Mouse (Mus musculus): ENCODE results near the gene Gm49380. TPM values are rescaled to one million over a fixed set of nuclear protein-coding genes. Genes with fewer than 3 reads are reported as not detected.
"Not testable (repeated sequence)": the region's sequence is repeated elsewhere in the genome, so short reads cannot be mapped to it uniquely, and the experiment has no call there.

Gene Gm49380
- polyA plus RNA-seq, 1 experiment from 2014 or later = 0.05 TPM

GRCm38 (mm10) chr9:44124317-44124716 lies 11.0 kb upstream of the Gm49380 start:
- ATAC-seq (replicated peaks; ENCODE audit: insufficient number of reproducible peaks, insufficient read depth, low FRiP score, low read depth) = no peak
- Histone ChIP-seq H3K27ac (no peak overlapping the region), H3K4me3 (no peak overlapping the region), H3K27me3 (no peaks in the 10 kb centered on the region), H3K36me3 (no peaks in the 10 kb centered on the region), H3K4me1 (replicated peaks) (peaks cover 23% of the 10 kb centered on the region), H3K4me2 (no peak overlapping the region), H3K9ac (no peak overlapping the region), H3K9me3 (replicated peaks) (no peaks in the 10 kb centered on the region)
- 62% methylated on average over 6 of the region's 6 CpGs for WGBS

GRCm38 (mm10) chr9:44119948-44120465 lies 6.7 kb upstream of the Gm49380 start:
- no peak overlapping the region for H3K27ac ChIP-seq
- no peaks in the 10 kb centered on the region for H3K4me1 ChIP-seq (replicated peaks)
- no peak overlapping the region for H3K9ac ChIP-seq
- no peak for ATAC-seq (replicated peaks; ENCODE audit: insufficient number of reproducible peaks, insufficient read depth, low FRiP score, low read depth)
- WGBS = 66% methylated on average over 8 of the region's 8 CpGs
- H3K9me3 ChIP-seq (replicated peaks) = no peaks in the 10 kb centered on the region
- no peak overlapping the region for H3K4me2 ChIP-seq
- H3K36me3 ChIP-seq = no peaks in the 10 kb centered on the region
- no peaks in the 10 kb centered on the region for H3K27me3 ChIP-seq
- no peak overlapping the region for H3K4me3 ChIP-seq

GRCm38 (mm10) chr9:44119011-44119410 lies 5.7 kb upstream of the Gm49380 start:
- Histone ChIP-seq H3K4me2 (no peak overlapping the region), H3K27ac (no peak overlapping the region), H3K27me3 (no peaks in the 10 kb centered on the region), H3K36me3 (no peaks in the 10 kb centered on the region), H3K4me3 (no peak overlapping the region), H3K9me3 (replicated peaks) (no peaks in the 10 kb centered on the region), H3K4me1 (replicated peaks) (peaks cover under 1% of the 10 kb centered on the region; the same call in 1 of the 2 replicates), H3K9ac (no peak overlapping the region)
- 52% methylated on average over 5 of the region's 5 CpGs for WGBS
- ATAC-seq (replicated peaks; ENCODE audit: insufficient number of reproducible peaks, insufficient read depth, low FRiP score, low read depth) = no peak

GRCm38 (mm10) chr9:44116182-44116581 lies 2.9 kb upstream of the Gm49380 start:
- H3K4me3 ChIP-seq = no peak overlapping the region
- no peak overlapping the region for H3K27ac ChIP-seq
- H3K9ac ChIP-seq = no peak overlapping the region
- 86% methylated on average over 4 of the region's 4 CpGs for WGBS
- no peak overlapping the region for H3K4me2 ChIP-seq
- H3K27me3 ChIP-seq = no peaks in the 10 kb centered on the region
- H3K36me3 ChIP-seq = no peaks in the 10 kb centered on the region
- no peaks in the 10 kb centered on the region for H3K9me3 ChIP-seq (replicated peaks)
- no peak for ATAC-seq (replicated peaks; ENCODE audit: insufficient number of reproducible peaks, insufficient read depth, low FRiP score, low read depth)
- H3K4me1 ChIP-seq (replicated peaks) = peaks cover 10% of the 10 kb centered on the region

GRCm38 (mm10) chr9:44115599-44115998 lies 2.3 kb upstream of the Gm49380 start:
- ATAC-seq (replicated peaks; ENCODE audit: insufficient number of reproducible peaks, insufficient read depth, low FRiP score, low read depth) = no peak
- Histone ChIP-seq H3K9ac (no peak overlapping the region), H3K27ac (no peak overlapping the region; the same call in 1 of the 2 replicates), H3K4me2 (no peak overlapping the region), H3K4me3 (no peak overlapping the region), H3K9me3 (replicated peaks) (no peaks in the 10 kb centered on the region), H3K36me3 (no peaks in the 10 kb centered on the region), H3K27me3 (no peaks in the 10 kb centered on the region), H3K4me1 (replicated peaks) (peaks cover 10% of the 10 kb centered on the region)
- WGBS = 85% methylated on average over 9 of the region's 9 CpGs

GRCm38 (mm10) chr9:44114453-44114852 lies 1.2 kb upstream of the Gm49380 start:
- no peak overlapping the region for H3K27ac ChIP-seq

GRCm38 (mm10) chr9:44111909-44112308 lies 1.4 kb downstream of the Gm49380 start:
- Histone ChIP-seq H3K4me1 (replicated peaks) (peaks cover 47% of the 10 kb centered on the region), H3K4me2 (peak overlapping the region; percentile 66), H3K4me3 (peak overlapping the region; percentile 86)
- H3K27me3 ChIP-seq; H3K9me3 ChIP-seq (replicated peaks); H3K9ac ChIP-seq; H3K36me3 ChIP-seq; H3K27ac ChIP-seq; ATAC-seq (replicated peaks; ENCODE audit: insufficient number of reproducible peaks, insufficient read depth, low FRiP score, low read depth): not testable (repeated sequence)
- 48% methylated on average over 10 of the region's 12 CpGs for WGBS

More at GRCm38 (mm10) chr9:44114453-44114852, 1.2 kb upstream of the Gm49380 start:
- H3K9me3 ChIP-seq (replicated peaks) = no peaks in the 10 kb centered on the region
- peaks cover 22% of the 10 kb centered on the region for H3K4me1 ChIP-seq (replicated peaks)
- H3K27me3 ChIP-seq = no peaks in the 10 kb centered on the region
- no peak overlapping the region for H3K4me2 ChIP-seq
- H3K4me3 ChIP-seq = no peak overlapping the region
- no peak for ATAC-seq (replicated peaks; ENCODE audit: insufficient number of reproducible peaks, insufficient read depth, low FRiP score, low read depth)
- no peaks in the 10 kb centered on the region for H3K36me3 ChIP-seq
- WGBS = 68% methylated on average over 2 of the region's 2 CpGs
- H3K9ac ChIP-seq = no peak overlapping the region

- H3K9ac ChIP-seq = peak overlapping the region; percentile 47
- ATAC-seq (replicated peaks; ENCODE audit: insufficient number of reproducible peaks, insufficient read depth, low FRiP score, low read depth) = no peak
- H3K4me2 ChIP-seq = peak overlapping the region; percentile 57
- WGBS = 27% methylated on average over 9 of the region's 9 CpGs
- H3K4me1 ChIP-seq (replicated peaks) = peaks cover 56% of the 10 kb centered on the region
- no peaks in the 10 kb centered on the region for H3K27me3 ChIP-seq
- H3K4me3 ChIP-seq = peak overlapping the region; percentile 22
- H3K27ac ChIP-seq = no peak overlapping the region; the same call in 1 of the 2 replicates
- H3K36me3 ChIP-seq = no peaks in the 10 kb centered on the region
- no peaks in the 10 kb centered on the region for H3K9me3 ChIP-seq (replicated peaks)
Measured at GRCm38 (mm10) chr9:44109360-44110095, 3.8 kb downstream of the Gm49380 start.

- ATAC-seq (replicated peaks; ENCODE audit: insufficient number of reproducible peaks, insufficient read depth, low FRiP score, low read depth) = no peak
- Histone ChIP-seq H3K4me2 (peak overlapping the region; percentile 57; the same call in 1 of the 2 replicates), H3K27me3 (no peaks in the 10 kb centered on the region), H3K9ac (0 out of 2 replicates have a peak overlapping the region, but pooled peaks have one; percentile 32), H3K9me3 (replicated peaks) (no peaks in the 10 kb centered on the region), H3K27ac (peak overlapping the region; percentile 73; the same call in 1 of the 2 replicates), H3K36me3 (no peaks in the 10 kb centered on the region), H3K4me3 (no peak overlapping the region; the same call in 1 of the 2 replicates), H3K4me1 (replicated peaks) (peaks cover 51% of the 10 kb centered on the region)
- 79% methylated on average over 31 of the region's 31 CpGs for WGBS
Measured at GRCm38 (mm10) chr9:44108269-44109055, 4.8 kb downstream of the Gm49380 start.

GRCm38 (mm10) chr9:44107557-44108179 lies 5.6 kb downstream of the Gm49380 start:
- H3K4me2 ChIP-seq = peak overlapping the region; percentile 42
- H3K9ac ChIP-seq = peak overlapping the region; percentile 25; the same call in 1 of the 2 replicates
- H3K27ac ChIP-seq = peak overlapping the region; percentile 73
- H3K27me3 ChIP-seq = no peaks in the 10 kb centered on the region
- no peaks in the 10 kb centered on the region for H3K9me3 ChIP-seq (replicated peaks)
- peak overlapping the region; percentile 15; the same call in 1 of the 2 replicates for H3K4me3 ChIP-seq
- WGBS = 36% methylated on average over 25 of the region's 25 CpGs
- no peaks in the 10 kb centered on the region for H3K36me3 ChIP-seq
- H3K4me1 ChIP-seq (replicated peaks) = peaks cover 51% of the 10 kb centered on the region
- ATAC-seq (replicated peaks; ENCODE audit: insufficient number of reproducible peaks, insufficient read depth, low FRiP score, low read depth) = peak; percentile 1; the same call in 1 of the 2 replicates

GRCm38 (mm10) chr9:44107110-44107509 lies 6.2 kb downstream of the Gm49380 start, which contains the start of gene C1qtnf5:
Gene C1qtnf5, plus strand, starts transcription at chr9:44107245.
- H3K4me3 ChIP-seq = peak within 1 kb of the TSS; percentile 15; the same call in 1 of the 2 replicates
- ATAC-seq (replicated peaks; ENCODE audit: insufficient number of reproducible peaks, insufficient read depth, low FRiP score, low read depth) = peak; percentile 70
- H3K4me2 ChIP-seq = peak within 1 kb of the TSS; percentile 42
- no peaks in the 10 kb centered on the region for H3K9me3 ChIP-seq (replicated peaks)
- peaks cover 51% of the 10 kb centered on the region for H3K4me1 ChIP-seq (replicated peaks)
- H3K27me3 ChIP-seq = no peaks in the 10 kb centered on the region
- H3K27ac ChIP-seq = peak within 1 kb of the TSS; percentile 73
- no peaks in the 10 kb centered on the region for H3K36me3 ChIP-seq
- peak within 1 kb of the TSS; percentile 25; the same call in 1 of the 2 replicates for H3K9ac ChIP-seq
- WGBS = 35% methylated on average over 8 of the region's 8 CpGs
